Mouse (Mus musculus) stomach, embryonic 15.5 days (tissue): ENCODE measurements around the gene Gm20479. TPM values are rescaled to one million over a fixed set of nuclear protein-coding genes. Genes with fewer than 3 reads are reported as not detected.

Experiments used
- ATAC-seq: fragments of 200-750 bp; cut with Nextera tagmentation; 2 replicates; pipeline ENCODE4 v1.8.0; 2017; ENCODE audit warnings: low read depth, moderate number of reproducible peaks, moderate TSS enrichment; ENCODE audit not compliant: insufficient read depth, low FRiP score
- H3K27ac ChIP-seq: fragments of 300-500 bp; sonication (generic); 2 replicates; pipeline ENCODE4 v1.5.1; 2015; ENCODE audit warnings: mild to moderate bottlenecking, inconsistent platforms
- H3K27me3 ChIP-seq: fragments of 300-500 bp; sonication (generic); replicated peaks from 2 replicates; pipeline ENCODE4 v1.6.1; 2015; ENCODE audit warnings: inconsistent platforms
- H3K36me3 ChIP-seq: fragments of 300-500 bp; sonication (generic); 2 replicates; pipeline ENCODE4 v1.6.1; 2015; ENCODE audit warnings: inconsistent platforms
- H3K4me1 ChIP-seq: fragments of 300-500 bp; sonication (generic); 2 replicates; pipeline ENCODE4 v1.6.1; 2015; ENCODE audit warnings: inconsistent platforms
- H3K4me2 ChIP-seq: fragments of 300-500 bp; sonication (generic); 2 replicates; pipeline ENCODE4 v1.6.1; 2015; ENCODE audit warnings: mild to moderate bottlenecking, inconsistent platforms
- H3K4me3 ChIP-seq: fragments of 300-500 bp; sonication (generic); replicated peaks from 2 replicates; pipeline ENCODE4 v1.5.1; 2015; ENCODE audit warnings: inconsistent platforms
- H3K9ac ChIP-seq: fragments of 300-500 bp; sonication (generic); 2 replicates; pipeline ENCODE4 v1.6.1; 2015; ENCODE audit warnings: inconsistent platforms
- H3K9me3 ChIP-seq: fragments of 300-500 bp; sonication (generic); 2 replicates; pipeline ENCODE4 v1.6.1; 2016; ENCODE audit warnings: inconsistent platforms
- WGBS: fragments of 180-500 bp; shearing (Covaris S2); methylation state at CpG from one replicate; pipeline ENCODE4 v1.1.7; 2015; 5-methylcytosine and 5-hydroxymethylcytosine counted together
- polyA plus RNA-seq: library from polyadenylated mRNA; unstranded; fragments of >200 nt; fragmentation: Nextera tagmentation; extraction: Ambion mirVana; gene quantifications from 2 replicates; pipeline ENCODE4 v1.2.1, GENCODE M21; 2015

The Gm20479 gene
- polyA plus RNA-seq, 1 experiment from 2014 or later = 0.62 TPM

GRCm38 (mm10) chr7:27331854-27332253, 25.4 kb downstream of the Gm20479 start:
- peaks cover 8% of the 10 kb centered on the region for H3K36me3 ChIP-seq
- peaks cover 55% of the 10 kb centered on the region for H3K4me1 ChIP-seq
- peak overlapping the region; percentile 85 for H3K9ac ChIP-seq
- peak overlapping the region; percentile 89 for H3K4me2 ChIP-seq
- peak overlapping the region; percentile 71 for H3K4me3 ChIP-seq
- no peak for ATAC-seq
- 2% methylated on average over 8 of the region's 8 CpGs for WGBS
- peaks cover 30% of the 10 kb centered on the region for H3K27me3 ChIP-seq
- H3K27ac ChIP-seq = peak overlapping the region; percentile 95
- no peaks in the 10 kb centered on the region for H3K9me3 ChIP-seq

DNA sequence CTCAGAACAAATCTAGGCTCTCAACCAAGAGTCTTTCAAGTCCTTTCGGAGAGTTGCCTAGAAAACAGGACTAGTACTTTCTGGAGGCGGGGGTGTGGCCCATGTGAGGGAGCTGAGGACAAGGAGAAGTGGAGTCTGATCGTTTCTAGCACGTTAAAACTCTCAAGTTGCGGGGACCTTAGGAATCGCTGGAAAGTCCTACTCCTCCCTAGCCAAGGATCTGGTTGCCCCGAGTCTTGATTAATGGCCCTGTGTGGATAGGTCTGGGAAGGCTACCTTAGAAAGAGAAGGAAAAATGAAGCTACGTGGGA, 25.7 kb downstream of the Gm20479 start:
- peak overlapping the region; percentile 95 for H3K27ac ChIP-seq
- peak overlapping the region; percentile 89 for H3K4me2 ChIP-seq
- peaks cover 54% of the 10 kb centered on the region for H3K4me1 ChIP-seq
- peaks cover 8% of the 10 kb centered on the region for H3K36me3 ChIP-seq
- H3K27me3 ChIP-seq = peaks cover 32% of the 10 kb centered on the region
- peak overlapping the region; percentile 71 for H3K4me3 ChIP-seq
- H3K9me3 ChIP-seq = no peaks in the 10 kb centered on the region
- ATAC-seq = no peak
- WGBS = 0% methylated on average over 8 of the region's 8 CpGs
- H3K9ac ChIP-seq = peak overlapping the region; percentile 85; the same call in 1 of the 2 replicates

GRCm38 (mm10) chr7:27330709-27331540, 26.3 kb downstream of the Gm20479 start:
- ATAC-seq = peak; percentile 53
- Histone ChIP-seq H3K27me3 (peaks cover 27% of the 10 kb centered on the region; the same call in 1 of the 2 replicates), H3K4me3 (peak overlapping the region; percentile 71), H3K36me3 (peaks cover 8% of the 10 kb centered on the region), H3K4me2 (peak overlapping the region; percentile 89), H3K4me1 (peaks cover 51% of the 10 kb centered on the region), H3K9me3 (no peaks in the 10 kb centered on the region), H3K9ac (no peak overlapping the region), H3K27ac (peak overlapping the region; percentile 95)
- WGBS = under 1% methylated on average over 39 of the region's 39 CpGs

DNA sequence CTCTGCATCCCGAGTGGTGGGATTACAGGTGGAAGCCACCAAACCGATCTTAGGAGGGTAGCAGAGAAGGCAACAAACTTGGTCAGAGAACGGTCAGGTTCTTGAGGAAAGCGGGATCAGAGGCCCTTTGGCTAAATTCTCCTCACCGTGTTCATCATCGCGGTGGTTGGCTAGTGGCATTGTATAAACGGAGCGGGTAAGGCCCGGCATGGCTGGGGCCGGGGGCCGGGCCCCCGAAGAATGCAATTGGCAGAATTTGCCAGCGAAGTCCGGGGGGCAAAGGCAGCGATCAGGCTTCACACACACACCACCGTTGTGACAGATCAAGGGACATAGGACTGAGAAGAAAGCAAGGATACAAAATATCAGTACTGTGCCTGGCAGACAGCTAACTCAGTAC, 27.2 kb downstream of the Gm20479 start:
- H3K9ac ChIP-seq = no peak overlapping the region
- H3K36me3 ChIP-seq = peaks cover 8% of the 10 kb centered on the region
- peaks cover 27% of the 10 kb centered on the region; the same call in 1 of the 2 replicates for H3K27me3 ChIP-seq
- no peaks in the 10 kb centered on the region for H3K9me3 ChIP-seq
- H3K4me2 ChIP-seq = peak overlapping the region; percentile 89
- peak overlapping the region; percentile 71 for H3K4me3 ChIP-seq
- H3K4me1 ChIP-seq = peaks cover 50% of the 10 kb centered on the region
- ATAC-seq = no peak
- peak overlapping the region; percentile 95 for H3K27ac ChIP-seq
- 27% methylated on average over 17 of the region's 17 CpGs for WGBS

DNA sequence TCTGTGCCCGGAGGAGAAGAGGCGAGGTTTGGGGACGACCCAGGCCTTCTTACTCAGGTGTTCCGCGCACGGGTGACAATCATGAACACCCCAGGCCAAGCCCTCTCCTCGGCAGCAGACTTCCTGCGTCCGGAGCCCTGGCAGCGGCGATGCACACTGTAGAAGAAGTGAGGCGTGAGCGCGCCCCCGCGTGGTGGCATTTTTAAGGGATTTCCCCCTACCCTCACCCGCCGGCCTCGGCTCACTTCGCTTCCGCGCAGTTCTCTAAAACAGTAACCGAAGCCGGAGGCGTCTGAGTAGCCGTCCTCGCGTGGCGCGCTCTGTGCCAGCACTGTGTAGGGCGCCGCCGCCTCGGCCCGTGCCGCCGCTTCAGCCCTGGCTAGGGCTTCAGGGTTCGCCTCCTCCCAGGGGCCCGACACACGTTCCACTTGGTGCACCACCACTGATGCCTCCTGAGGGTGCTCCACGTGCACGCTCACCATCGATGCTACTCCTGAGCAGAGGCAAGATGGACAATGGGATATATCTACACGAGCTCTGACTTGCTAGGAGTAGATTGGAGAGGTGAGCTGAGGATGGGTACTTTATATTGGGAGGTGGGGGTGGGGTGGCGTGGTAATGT, 27.8 kb downstream of the Gm20479 start:
- no peak for ATAC-seq
- WGBS = 9% methylated on average over 45 of the region's 45 CpGs

DNA sequence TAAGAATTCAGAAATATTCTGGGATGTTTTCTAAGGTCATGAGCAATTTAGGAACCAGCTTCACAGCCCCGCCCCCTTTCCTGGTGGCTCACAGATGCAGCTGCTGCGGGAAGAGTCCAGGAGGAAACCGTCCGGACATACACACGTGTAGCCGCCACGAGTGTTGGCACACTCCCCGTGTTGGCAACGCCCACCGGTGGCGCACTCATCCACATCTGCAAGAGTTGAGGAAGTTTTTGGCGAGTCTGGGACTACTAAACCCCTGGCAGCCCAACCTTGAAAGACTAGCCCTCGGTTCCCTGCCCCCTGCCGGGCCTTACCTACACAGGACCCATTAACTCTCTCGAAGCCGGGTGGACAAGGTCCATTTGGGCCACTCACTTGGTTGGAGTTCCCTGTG, 28.6 kb downstream of the Gm20479 start:
- H3K36me3 ChIP-seq = peaks cover 13% of the 10 kb centered on the region
- 36% methylated on average over 16 of the region's 16 CpGs for WGBS
- no peaks in the 10 kb centered on the region for H3K9me3 ChIP-seq
- peaks cover 37% of the 10 kb centered on the region for H3K4me1 ChIP-seq
- ATAC-seq = no peak
- no peak overlapping the region for H3K4me3 ChIP-seq
- no peak overlapping the region for H3K9ac ChIP-seq
- H3K4me2 ChIP-seq = no peak overlapping the region; the same call in 1 of the 2 replicates
- H3K27ac ChIP-seq = no peak overlapping the region
- H3K27me3 ChIP-seq = peaks cover 20% of the 10 kb centered on the region; the same call in 1 of the 2 replicates

More for the DNA sequence above, 27.8 kb downstream of the Gm20479 start:
- Histone ChIP-seq H3K4me1 (peaks cover 45% of the 10 kb centered on the region), H3K27ac (peak overlapping the region; percentile 41; the same call in 1 of the 2 replicates), H3K9ac (no peak overlapping the region), H3K4me3 (peak overlapping the region; percentile 71), H3K4me2 (peak overlapping the region; percentile 89), H3K36me3 (peaks cover 8% of the 10 kb centered on the region), H3K9me3 (no peaks in the 10 kb centered on the region), H3K27me3 (peaks cover 23% of the 10 kb centered on the region; the same call in 1 of the 2 replicates)

DNA sequence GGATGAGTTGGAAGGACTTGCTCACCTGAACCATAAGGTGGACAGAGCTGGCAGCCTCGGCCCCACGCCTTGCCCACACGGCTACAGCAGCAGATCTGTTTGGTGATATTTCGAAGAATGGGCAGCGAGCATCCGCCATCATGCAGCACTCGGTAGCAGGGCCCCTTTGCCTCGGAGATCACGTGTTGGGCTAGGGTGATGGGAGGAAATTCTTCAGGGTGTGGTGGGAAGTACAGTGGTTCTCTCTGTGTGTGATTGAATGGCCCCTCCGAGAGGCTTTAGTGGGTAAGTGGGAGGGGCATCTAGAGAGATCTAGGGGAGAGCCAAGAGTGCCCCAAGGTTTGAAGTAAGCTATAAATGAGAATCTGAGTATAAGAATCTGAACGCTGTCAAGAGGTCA, 29.1 kb downstream of the Gm20479 start:
- Histone ChIP-seq H3K27me3 (peaks cover 15% of the 10 kb centered on the region; the same call in 1 of the 2 replicates), H3K27ac (no peak overlapping the region), H3K4me1 (peaks cover 32% of the 10 kb centered on the region), H3K4me3 (no peak overlapping the region), H3K9ac (no peak overlapping the region), H3K36me3 (peaks cover 17% of the 10 kb centered on the region), H3K4me2 (no peak overlapping the region), H3K9me3 (no peaks in the 10 kb centered on the region)
- no peak for ATAC-seq
- WGBS = 79% methylated on average over 11 of the region's 11 CpGs

GRCm38 (mm10) chr7:27327500-27327899, 29.7 kb downstream of the Gm20479 start:
- H3K36me3 ChIP-seq = peaks cover 22% of the 10 kb centered on the region
- ATAC-seq = no peak
- no peaks in the 10 kb centered on the region for H3K9me3 ChIP-seq
- no peak overlapping the region for H3K4me3 ChIP-seq
- H3K27me3 ChIP-seq = peaks cover 13% of the 10 kb centered on the region; the same call in 1 of the 2 replicates
- H3K4me1 ChIP-seq = peaks cover 29% of the 10 kb centered on the region
- 95% methylated on average over 8 of the region's 8 CpGs for WGBS
- no peak overlapping the region for H3K4me2 ChIP-seq
- no peak overlapping the region for H3K27ac ChIP-seq
- no peak overlapping the region for H3K9ac ChIP-seq

GRCm38 (mm10) chr7:27326101-27326880, 30.9 kb downstream of the Gm20479 start:
- peaks cover 24% of the 10 kb centered on the region for H3K4me1 ChIP-seq
- peaks cover 30% of the 10 kb centered on the region for H3K36me3 ChIP-seq
- H3K4me3 ChIP-seq = no peak overlapping the region
- peaks cover 10% of the 10 kb centered on the region; the same call in 1 of the 2 replicates for H3K27me3 ChIP-seq
- H3K4me2 ChIP-seq = peak overlapping the region; percentile 47
- H3K9me3 ChIP-seq = no peaks in the 10 kb centered on the region
- H3K9ac ChIP-seq = no peak overlapping the region
- 53% methylated on average over 34 of the region's 34 CpGs for WGBS
- ATAC-seq = no peak
- H3K27ac ChIP-seq = no peak overlapping the region

DNA sequence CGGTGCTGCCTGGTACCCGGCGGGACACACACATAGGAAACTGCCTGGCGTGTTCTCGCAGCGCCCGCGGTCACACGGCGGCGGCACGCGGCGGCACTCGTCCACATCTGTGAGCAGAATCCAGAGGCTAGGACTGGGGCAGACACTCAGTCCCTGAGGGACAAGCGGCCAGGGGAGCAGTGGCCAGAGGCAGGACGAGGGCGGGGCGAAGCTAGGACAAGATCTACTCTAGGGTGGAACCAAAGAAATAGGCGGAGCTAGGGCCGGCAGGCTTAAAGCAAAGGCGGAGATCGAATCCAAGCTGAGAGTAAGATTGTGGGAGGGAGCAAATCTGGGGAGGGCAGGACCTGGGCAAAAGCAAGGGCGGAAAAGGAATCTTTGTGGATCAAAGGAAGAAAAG, 31.5 kb downstream of the Gm20479 start:
- Histone ChIP-seq H3K27ac (no peak overlapping the region), H3K36me3 (peaks cover 30% of the 10 kb centered on the region), H3K4me1 (peaks cover 24% of the 10 kb centered on the region), H3K4me2 (peak overlapping the region; percentile 47), H3K9ac (no peak overlapping the region), H3K4me3 (peak overlapping the region; percentile 23; the same call in 1 of the 2 replicates), H3K9me3 (no peaks in the 10 kb centered on the region), H3K27me3 (peaks cover 10% of the 10 kb centered on the region; the same call in 1 of the 2 replicates)
- ATAC-seq = no peak; the same call in 1 of the 2 replicates
- WGBS = 22% methylated on average over 24 of the region's 24 CpGs

- peaks cover 30% of the 10 kb centered on the region for H3K36me3 ChIP-seq
- no peak overlapping the region for H3K4me2 ChIP-seq
- H3K27me3 ChIP-seq = peaks cover 10% of the 10 kb centered on the region; the same call in 1 of the 2 replicates
- H3K9me3 ChIP-seq = no peaks in the 10 kb centered on the region
- H3K9ac ChIP-seq = no peak overlapping the region
- WGBS = 65% methylated on average over 18 of the region's 20 CpGs
- H3K4me1 ChIP-seq = peaks cover 17% of the 10 kb centered on the region
- no peak overlapping the region for H3K4me3 ChIP-seq
- no peak overlapping the region for H3K27ac ChIP-seq
- no peak for ATAC-seq
These were observed 32.3 kb downstream of the Gm20479 start for GRCm38 (mm10) chr7:27324928-27325327.
